Mouse (Mus musculus) olfactory bulb, adult 2 months (tissue): Measurements from ENCODE around the gene Ptprb.

Experiments
- CTCF ChIP-seq: fragments of 200-500 bp; IDR thresholded peaks from 2 replicates; pipeline ENCODE4 v1.5.1; 2012; ENCODE audit warnings: low read depth, mild to moderate bottlenecking, low read length, moderate library complexity; ENCODE audit not compliant: insufficient read depth
- POLR2A ChIP-seq: fragments of 200-500 bp; IDR thresholded peaks from 2 replicates; pipeline ENCODE4 v1.6.1; 2012; ENCODE audit warnings: mild to moderate bottlenecking, low read depth, low read length, moderate library complexity; ENCODE audit not compliant: insufficient read depth

- TF ChIP-seq POLR2A: no peak
- TF ChIP-seq CTCF: no peak
Observed at GRCm38 (mm10) chr10:116243373-116243772, 31.9 kb upstream of the Ptprb start.
